Mouse (Mus musculus): ENCODE measurements around the gene Gm13289. TPM values are rescaled to one million over a fixed set of nuclear protein-coding genes. Genes with fewer than 3 reads are reported as not detected.
"Not testable (repeated sequence)": the region's sequence is repeated elsewhere in the genome, so short reads cannot be mapped to it uniquely, and the experiment has no call there.

The Gm13289 gene
- polyA plus RNA-seq (2015; fragmentation: Nextera tagmentation; extraction: Ambion mirVana), result not detected in 2 replicates

- WGBS (ENCODE audit: insufficient replicate concordance), result no CpG with 5 or more reads among the region's 29 CpGs
- ATAC-seq (ENCODE audit: low read depth); H3K9ac ChIP-seq; H3K9me3 ChIP-seq (replicated peaks); H3K36me3 ChIP-seq; H3K27ac ChIP-seq; DNase-seq; H3K4me1 ChIP-seq (replicated peaks); H3K4me3 ChIP-seq (replicated peaks); H3K27me3 ChIP-seq; H3K4me2 ChIP-seq: not testable (repeated sequence)
These were observed at the start of gene Gm13289 for GRCm38 (mm10) chr4:88776622-88777021. Gene Gm13289, plus strand, starts transcription at chr4:88776922.

GRCm38 (mm10) chr4:88727324-88727723, 49.4 kb upstream of the Gm13289 start:
- Histone ChIP-seq H3K36me3 (no peaks in the 10 kb centered on the region), H3K4me2 (0 out of 2 replicates have a peak overlapping the region, but pooled peaks have one; percentile 8), H3K4me1 (replicated peaks) (peaks cover 2% of the 10 kb centered on the region; the same call in 1 of the 2 replicates), H3K9ac (no peak overlapping the region), H3K4me3 (replicated peaks) (no peak overlapping the region), H3K9me3 (replicated peaks) (no peaks in the 10 kb centered on the region), H3K27ac (no peak overlapping the region), H3K27me3 (no peaks in the 10 kb centered on the region)
- no peak for DNase-seq
- WGBS (ENCODE audit: insufficient replicate concordance), result 0% methylated on average over 1 of the region's 1 CpGs
- no peak for ATAC-seq (ENCODE audit: low read depth)

GRCm38 (mm10) chr4:88738480-88738879, 38.2 kb upstream of the Gm13289 start:
- peak; percentile 23 for DNase-seq

GRCm38 (mm10) chr4:88739036-88739435, 37.7 kb upstream of the Gm13289 start:
- Histone ChIP-seq H3K4me3 (replicated peaks) (no peak overlapping the region), H3K9ac (no peak overlapping the region), H3K4me2 (no peak overlapping the region), H3K9me3 (replicated peaks) (no peaks in the 10 kb centered on the region), H3K4me1 (replicated peaks) (no peaks in the 10 kb centered on the region), H3K27me3 (0 out of 2 replicates have a peak, but pooled peaks cover 3% of the 10 kb centered on the region), H3K27ac (no peak overlapping the region), H3K36me3 (no peaks in the 10 kb centered on the region)
- WGBS (ENCODE audit: insufficient replicate concordance), result 61% methylated on average over 6 of the region's 6 CpGs
- DNase-seq, result no peak
- ATAC-seq (ENCODE audit: low read depth), result no peak

More at GRCm38 (mm10) chr4:88738480-88738879, 38.2 kb upstream of the Gm13289 start:
- H3K9ac ChIP-seq, result no peak overlapping the region
- H3K4me3 ChIP-seq (replicated peaks), result no peak overlapping the region
- no peaks in the 10 kb centered on the region for H3K36me3 ChIP-seq
- 0 out of 2 replicates have a peak, but pooled peaks cover 3% of the 10 kb centered on the region for H3K27me3 ChIP-seq
- H3K27ac ChIP-seq, result no peak overlapping the region
- no peaks in the 10 kb centered on the region for H3K9me3 ChIP-seq (replicated peaks)
- 3% methylated on average over 2 of the region's 2 CpGs for WGBS (ENCODE audit: insufficient replicate concordance)
- no peak for ATAC-seq (ENCODE audit: low read depth)
- H3K4me1 ChIP-seq (replicated peaks), result no peaks in the 10 kb centered on the region
- no peak overlapping the region for H3K4me2 ChIP-seq

- WGBS (ENCODE audit: insufficient replicate concordance), result 38% methylated on average over 4 of the region's 4 CpGs
- Histone ChIP-seq H3K9me3 (replicated peaks) (no peaks in the 10 kb centered on the region), H3K4me2 (no peak overlapping the region), H3K4me3 (replicated peaks) (no peak overlapping the region), H3K27me3 (no peaks in the 10 kb centered on the region), H3K9ac (no peak overlapping the region), H3K4me1 (replicated peaks) (no peaks in the 10 kb centered on the region), H3K36me3 (no peaks in the 10 kb centered on the region), H3K27ac (no peak overlapping the region)
- DNase-seq, result no peak
- ATAC-seq (ENCODE audit: low read depth), result no peak
These were observed 35.3 kb upstream of the Gm13289 start for GRCm38 (mm10) chr4:88741426-88741825.

- 57% methylated on average over 7 of the region's 7 CpGs for WGBS (ENCODE audit: insufficient replicate concordance)
- ATAC-seq (ENCODE audit: low read depth) (no peak), DNase-seq (no peak)
- no peaks in the 10 kb centered on the region for H3K36me3 ChIP-seq
- no peaks in the 10 kb centered on the region for H3K27me3 ChIP-seq
- no peak overlapping the region for H3K9ac ChIP-seq
- no peaks in the 10 kb centered on the region for H3K4me1 ChIP-seq (replicated peaks)
- no peaks in the 10 kb centered on the region for H3K9me3 ChIP-seq (replicated peaks)
- no peak overlapping the region for H3K27ac ChIP-seq
- H3K4me2 ChIP-seq, result no peak overlapping the region
- H3K4me3 ChIP-seq (replicated peaks), result no peak overlapping the region
These were observed 33.9 kb upstream of the Gm13289 start for GRCm38 (mm10) chr4:88742771-88743371.

- Histone ChIP-seq H3K4me1 (replicated peaks) (no peaks in the 10 kb centered on the region), H3K27ac (no peak overlapping the region), H3K4me3 (replicated peaks) (no peak overlapping the region), H3K9ac (no peak overlapping the region), H3K4me2 (no peak overlapping the region), H3K36me3 (no peaks in the 10 kb centered on the region), H3K27me3 (0 out of 2 replicates have a peak, but pooled peaks cover 3% of the 10 kb centered on the region), H3K9me3 (replicated peaks) (no peaks in the 10 kb centered on the region)
- ATAC-seq (ENCODE audit: low read depth) (no peak), DNase-seq (no peak)
- WGBS (ENCODE audit: insufficient replicate concordance), result 47% methylated on average over 3 of the region's 3 CpGs
These were observed 32.5 kb upstream of the Gm13289 start for GRCm38 (mm10) chr4:88744207-88744606.

- H3K9ac ChIP-seq, result no peak overlapping the region
- ATAC-seq (ENCODE audit: low read depth) (no peak), DNase-seq (no peak)
- no peaks in the 10 kb centered on the region for H3K4me1 ChIP-seq (replicated peaks)
- H3K27me3 ChIP-seq, result 0 out of 2 replicates have a peak, but pooled peaks cover 3% of the 10 kb centered on the region
- no peak overlapping the region for H3K4me2 ChIP-seq
- no peaks in the 10 kb centered on the region for H3K9me3 ChIP-seq (replicated peaks)
- H3K4me3 ChIP-seq (replicated peaks), result no peak overlapping the region
- no peaks in the 10 kb centered on the region for H3K36me3 ChIP-seq
- H3K27ac ChIP-seq, result no peak overlapping the region
- 53% methylated on average over 6 of the region's 6 CpGs for whole genome bisulfite sequencing (ENCODE audit: insufficient replicate concordance)
These were observed 26.8 kb upstream of the Gm13289 start for GRCm38 (mm10) chr4:88749926-88750325.

- not testable (repeated sequence) for H3K9ac ChIP-seq; H3K4me2 ChIP-seq; H3K27ac ChIP-seq; H3K4me1 ChIP-seq (replicated peaks); H3K36me3 ChIP-seq; H3K4me3 ChIP-seq (replicated peaks); DNase-seq; H3K27me3 ChIP-seq; H3K9me3 ChIP-seq (replicated peaks); ATAC-seq (ENCODE audit: low read depth)
- 68% methylated on average over 15 of the region's 15 CpGs for WGBS (ENCODE audit: insufficient replicate concordance)
These were observed 21.8 kb upstream of the Gm13289 start, which contains the start of gene Gm13271 for GRCm38 (mm10) chr4:88754818-88755340. Gene Gm13271, plus strand, starts transcription at chr4:88754868.

- not testable (repeated sequence) for ATAC-seq (ENCODE audit: low read depth); H3K9me3 ChIP-seq (replicated peaks); H3K36me3 ChIP-seq; DNase-seq; H3K27me3 ChIP-seq; H3K4me1 ChIP-seq (replicated peaks)
- H3K4me2 ChIP-seq, result peak overlapping the region; percentile 73
- H3K27ac ChIP-seq, result peak overlapping the region; percentile 84
- H3K4me3 ChIP-seq (replicated peaks), result peak overlapping the region; percentile 65
- H3K9ac ChIP-seq, result peak overlapping the region; percentile 68
- 9% methylated on average over 29 of the region's 31 CpGs for WGBS (ENCODE audit: insufficient replicate concordance)
These were observed 19.9 kb upstream of the Gm13289 start for GRCm38 (mm10) chr4:88756581-88757513.

GRCm38 (mm10) chr4:88757628-88758031, 19.1 kb upstream of the Gm13289 start:
- not testable (repeated sequence) for DNase-seq; H3K27me3 ChIP-seq; H3K4me1 ChIP-seq (replicated peaks); H3K36me3 ChIP-seq; H3K9me3 ChIP-seq (replicated peaks)
- whole genome bisulfite sequencing (ENCODE audit: insufficient replicate concordance), result under 1% methylated on average over 21 of the region's 21 CpGs
- H3K4me3 ChIP-seq (replicated peaks), result peak overlapping the region; percentile 65
- peak overlapping the region; percentile 84 for H3K27ac ChIP-seq
- ATAC-seq (ENCODE audit: low read depth), result peak; percentile 100
- H3K9ac ChIP-seq, result peak overlapping the region; percentile 68
- peak overlapping the region; percentile 73 for H3K4me2 ChIP-seq

Measured in liver, embryonic 13.5 days (tissue).